Mouse (Mus musculus) cerebellum, postnatal 25 days (tissue): ENCODE data around the gene Ehd3.

Experiments
- DNase-seq, 2 experiments: peaks; one replicate each; pipeline ENCODE4 v3.0.0; 2021; ENCODE audit warnings: mixed read lengths in 2 of 2

Ehd3 gene

GRCm38 (mm10) chr17:73803521-73804184 lies at the start of gene Ehd3:
Gene Ehd3, plus strand, starts transcription at chr17:73804134.
- no peak for DNase-seq

DNA sequence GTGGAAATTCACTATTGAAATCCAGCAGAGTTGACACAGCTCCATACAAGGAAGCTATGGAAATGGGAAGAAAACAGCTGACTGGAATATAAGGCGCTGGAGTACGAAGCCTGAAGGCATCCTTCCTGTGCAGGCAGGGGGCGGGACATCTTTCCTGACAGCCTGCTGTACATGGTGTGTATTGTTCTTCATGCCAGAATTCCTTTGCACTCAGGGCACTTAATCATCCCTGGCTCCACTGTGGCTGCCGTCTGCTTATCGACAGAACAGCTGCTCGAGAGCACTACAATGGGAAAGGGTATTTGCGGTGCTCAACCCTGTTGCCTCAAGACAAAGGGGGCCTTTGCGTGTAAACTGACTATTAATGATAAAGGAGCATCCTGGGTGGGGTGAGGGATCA lies 33.0 kb upstream of the Ehd3 start:
- DNase-seq, result peak in 1 of 2 experiments; percentile 3

DNA sequence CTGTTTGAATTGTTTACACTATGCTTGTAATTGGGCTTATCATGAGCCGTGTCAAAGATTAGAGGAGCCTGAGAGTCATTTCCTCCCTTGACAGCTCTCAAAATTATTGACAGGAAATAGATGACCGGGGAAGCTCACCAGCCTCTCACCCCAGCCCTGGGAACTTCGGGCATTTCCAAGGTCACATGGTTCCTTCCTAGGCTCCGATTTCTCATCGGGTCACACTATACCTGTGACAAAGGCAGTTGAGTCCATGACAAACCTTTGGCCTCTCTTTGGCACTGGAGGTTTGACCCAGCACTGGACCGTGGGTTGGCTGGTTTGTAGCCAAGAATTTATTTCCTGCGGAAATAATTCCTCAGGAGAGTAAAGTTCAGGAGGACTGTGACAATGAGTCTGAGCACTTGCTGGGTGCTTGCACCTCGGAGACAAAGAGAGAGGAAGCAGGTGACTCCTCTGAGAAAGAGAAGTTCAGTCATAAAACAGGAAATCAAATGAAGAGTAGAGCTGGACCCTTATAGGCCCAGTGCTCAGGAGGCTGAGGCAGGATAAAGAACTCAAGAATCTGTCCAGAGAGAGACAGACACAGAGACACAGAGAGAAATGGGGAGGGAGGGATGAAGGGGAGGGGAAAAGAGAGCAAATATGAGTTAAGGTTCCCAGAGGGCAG lies 17.2 kb upstream of the Ehd3 start:
- DNase-seq, result no peak

- DNase-seq, result no peak
Measured at GRCm38 (mm10) chr17:73790284-73791020, 13.5 kb upstream of the Ehd3 start.

DNA sequence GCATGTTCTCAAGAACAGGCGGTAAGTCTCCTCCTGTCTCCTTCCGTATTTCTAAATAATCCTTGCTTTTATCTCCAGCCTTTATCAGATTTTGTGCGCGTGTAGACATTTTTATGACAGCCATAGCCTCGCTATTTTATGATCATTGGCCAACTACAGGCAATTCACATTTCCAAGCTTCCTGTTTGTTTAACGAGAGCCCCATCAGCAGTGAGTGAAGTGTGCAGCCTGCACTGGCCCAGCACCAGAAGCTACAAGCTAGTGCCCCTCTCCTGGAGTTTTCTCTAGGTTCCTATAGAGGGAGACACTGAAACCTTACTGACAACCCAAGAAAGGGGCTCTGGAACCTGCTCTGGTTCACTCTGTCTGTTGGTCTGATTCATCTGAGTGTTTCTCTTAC lies 7.1 kb upstream of the Ehd3 start:
- no peak for DNase-seq

GRCm38 (mm10) chr17:73797706-73798105 lies 6.2 kb upstream of the Ehd3 start:
- no peak for DNase-seq

DNA sequence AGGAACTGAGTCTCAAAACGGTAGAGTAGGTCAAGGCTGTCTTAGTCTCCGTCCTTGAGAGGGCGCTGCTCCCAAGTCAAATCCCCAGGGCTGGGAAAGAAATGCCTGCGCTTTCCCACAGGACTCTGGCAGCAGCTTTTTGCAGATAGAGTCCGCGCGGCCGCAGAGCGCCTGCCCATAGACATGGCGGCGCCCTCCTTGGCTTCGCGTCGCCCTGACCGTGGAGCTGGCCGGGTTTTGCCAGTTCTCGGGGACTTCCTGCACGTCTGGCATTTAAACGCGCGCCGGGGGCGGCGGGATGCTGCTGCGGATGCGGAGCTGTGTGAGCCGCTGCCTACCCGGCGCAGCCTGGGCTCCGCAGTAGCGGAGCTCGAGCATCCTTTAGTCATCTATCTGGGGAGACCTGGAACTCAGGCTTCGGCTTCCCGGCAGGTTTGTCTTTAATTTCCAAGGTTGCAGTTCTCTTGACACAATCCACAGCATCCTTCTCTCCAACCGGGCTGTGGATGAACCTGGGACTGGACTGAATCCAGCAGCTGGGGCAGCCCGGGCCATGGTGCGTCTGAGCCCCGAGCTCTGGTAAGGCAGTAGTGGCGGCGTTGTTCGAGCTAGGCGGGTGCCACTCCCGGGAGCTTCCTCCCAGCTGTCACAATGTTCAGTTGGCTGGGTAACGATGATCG lies 798 bp downstream of the Ehd3 start:
- DNase-seq, result peak; percentile 95 to 96

DNA sequence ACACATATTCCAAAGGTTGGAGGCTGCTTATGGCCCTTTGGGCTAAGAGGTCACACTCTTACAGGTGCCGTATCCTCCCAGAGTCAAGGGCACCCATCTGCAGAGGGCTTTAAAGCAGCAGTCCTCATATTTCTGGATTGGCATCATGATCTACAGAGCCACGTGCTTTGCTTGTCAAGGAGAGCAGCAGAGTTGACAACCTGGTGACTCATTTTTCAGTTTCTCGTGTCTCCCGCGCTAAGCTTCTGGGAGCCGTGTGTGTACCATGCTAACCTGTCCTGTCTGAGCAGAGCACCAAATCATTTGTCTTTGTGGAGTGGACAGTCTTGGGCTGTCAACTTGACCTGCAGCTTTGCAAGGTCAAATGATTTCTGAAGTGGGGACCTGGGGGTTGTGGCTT lies 2.4 kb downstream of the Ehd3 start:
- DNase-seq, result no peak

- no peak for DNase-seq
Measured at GRCm38 (mm10) chr17:73807211-73807610, 3.3 kb downstream of the Ehd3 start.

GRCm38 (mm10) chr17:73808431-73808830 lies 4.5 kb downstream of the Ehd3 start:
- DNase-seq, result peak in 1 of 2 experiments; percentile 40

GRCm38 (mm10) chr17:73810801-73811200 lies 6.9 kb downstream of the Ehd3 start:
- DNase-seq, result peak in 1 of 2 experiments; percentile 58

DNA sequence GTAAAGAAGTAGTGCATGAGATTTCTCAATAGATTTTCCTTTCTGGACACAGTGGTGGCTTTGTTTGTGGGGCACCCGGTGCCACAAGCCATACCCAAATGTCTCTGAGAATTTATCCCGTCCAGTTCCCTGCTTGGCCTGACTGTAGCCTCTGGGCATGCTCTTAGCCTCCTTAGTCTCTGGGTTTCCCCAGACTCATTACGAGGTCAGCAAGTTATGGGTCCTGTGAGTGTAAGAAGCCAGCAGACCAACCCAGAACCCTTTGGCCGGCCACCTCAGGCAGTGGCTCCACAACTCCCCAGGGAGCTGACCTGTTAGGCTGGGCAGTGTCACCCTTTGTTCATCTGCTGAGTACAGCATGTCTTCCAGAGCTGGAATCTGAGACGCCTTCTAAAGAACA lies 7.6 kb downstream of the Ehd3 start:
- no peak for DNase-seq

DNA sequence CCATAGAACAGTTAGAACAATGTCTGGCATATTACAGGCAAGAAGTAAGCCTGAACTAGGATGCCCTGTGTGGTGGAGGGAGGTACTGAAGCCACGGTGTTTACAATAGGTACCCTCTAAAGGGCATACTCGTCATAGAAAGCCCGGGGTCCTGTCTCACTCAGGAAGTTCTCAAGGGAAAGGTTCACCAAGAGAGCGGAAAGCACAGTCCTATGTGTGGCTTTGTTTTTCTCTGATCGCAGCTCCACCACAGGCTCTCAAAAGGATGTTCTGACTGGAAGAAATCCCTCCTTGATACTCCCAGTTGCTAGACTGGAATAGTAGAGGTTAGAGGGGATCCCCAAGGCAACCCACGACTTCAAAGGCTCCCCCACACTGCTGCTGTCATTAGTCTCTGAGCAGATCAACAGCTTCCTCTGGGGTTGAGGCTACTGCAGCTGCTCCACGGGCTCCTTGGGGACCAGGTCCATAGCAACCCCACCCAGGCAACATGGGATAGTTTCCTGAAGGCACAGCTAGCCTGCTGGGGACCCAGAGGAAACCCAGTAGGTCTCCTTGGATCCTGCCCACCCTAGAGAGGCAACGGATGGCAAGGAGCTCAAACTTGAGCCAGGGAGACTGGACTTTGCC lies 9.2 kb downstream of the Ehd3 start:
- no peak for DNase-seq

DNA sequence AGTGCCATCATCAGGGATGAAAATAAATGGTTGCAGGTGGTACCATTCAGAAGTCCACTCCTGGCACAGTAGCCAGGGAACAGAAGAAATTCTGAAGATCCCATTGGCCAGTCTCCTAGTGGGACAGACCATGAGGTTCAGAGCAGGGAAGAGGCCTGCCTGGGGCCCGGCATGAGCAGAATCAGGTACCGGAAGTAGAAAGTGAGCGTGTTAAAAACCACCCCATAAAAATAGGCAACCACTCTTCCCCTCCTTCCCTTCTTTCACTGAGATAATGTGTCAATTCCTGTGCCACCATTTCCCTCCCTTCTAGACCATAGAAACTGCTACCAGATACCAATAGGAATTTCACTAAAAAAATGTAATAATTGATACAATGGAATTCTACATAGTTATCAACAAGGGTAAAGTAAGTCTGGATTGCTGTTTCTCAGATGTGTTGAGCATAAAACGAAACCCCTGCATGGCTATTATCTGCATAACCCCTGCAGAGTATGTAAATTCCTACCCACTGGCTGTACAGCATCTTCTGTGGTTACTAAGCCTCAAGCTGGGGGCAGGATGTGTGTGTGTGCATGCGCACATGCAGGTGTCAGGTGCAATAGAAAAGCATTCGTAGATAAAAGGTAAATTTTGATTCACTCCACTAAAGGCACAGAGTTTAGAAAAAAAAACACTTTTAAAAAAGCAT lies 10.7 kb downstream of the Ehd3 start:
- no peak for DNase-seq

DNA sequence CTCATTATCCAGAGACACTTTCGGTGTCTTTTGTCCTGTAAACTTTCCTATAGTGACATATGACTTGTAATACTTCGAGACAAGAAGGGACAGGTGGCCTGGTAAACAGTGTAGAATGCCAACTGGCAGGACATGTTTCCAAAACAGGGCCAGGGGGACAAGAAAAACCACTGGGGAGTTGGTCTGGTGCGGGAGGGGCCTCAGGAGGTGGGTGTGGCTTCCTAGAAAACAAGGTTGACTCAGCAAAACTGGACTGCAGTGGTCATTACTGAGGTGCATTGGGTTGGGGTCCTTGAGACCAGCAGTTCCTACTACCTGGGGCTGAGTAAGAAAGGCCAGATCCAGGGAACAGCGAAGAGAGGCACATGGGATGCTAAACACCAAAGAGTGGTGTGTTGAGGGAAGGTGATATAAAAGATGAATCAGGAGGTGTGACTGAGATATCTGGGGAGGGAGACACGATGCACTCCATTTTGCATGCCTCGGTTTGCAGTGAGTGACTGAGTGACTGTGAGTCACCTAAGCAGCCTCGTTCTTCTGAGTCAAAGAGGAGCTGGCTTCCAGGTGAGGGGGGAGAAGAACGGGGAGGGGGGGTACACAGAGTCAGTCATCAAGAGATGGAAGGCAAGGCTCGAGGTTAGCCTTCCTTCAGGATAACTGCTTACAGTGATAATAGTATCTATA lies 13.9 kb downstream of the Ehd3 start:
- DNase-seq, result no peak

DNA sequence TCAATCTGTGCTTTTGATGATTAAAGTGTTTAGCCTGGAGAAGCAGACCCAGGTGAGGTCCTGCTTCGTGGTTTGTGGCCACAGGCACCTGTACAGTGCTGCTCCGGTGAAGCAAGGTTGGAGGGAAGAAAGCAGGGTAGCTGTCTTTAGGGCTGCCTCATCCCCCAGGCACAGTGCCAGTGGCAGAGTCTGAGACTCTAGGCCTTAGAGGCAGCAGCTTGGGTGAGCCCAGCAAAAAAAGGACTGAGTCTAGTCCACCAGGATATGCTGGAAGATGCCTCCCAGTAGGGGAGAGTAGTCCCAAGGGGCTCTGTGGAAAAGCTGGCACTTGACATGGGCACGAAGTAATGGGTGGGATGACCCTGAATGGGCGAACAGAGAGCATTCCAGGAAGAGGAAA lies 15.0 kb downstream of the Ehd3 start:
- peak; percentile 45 to 63 for DNase-seq

DNA sequence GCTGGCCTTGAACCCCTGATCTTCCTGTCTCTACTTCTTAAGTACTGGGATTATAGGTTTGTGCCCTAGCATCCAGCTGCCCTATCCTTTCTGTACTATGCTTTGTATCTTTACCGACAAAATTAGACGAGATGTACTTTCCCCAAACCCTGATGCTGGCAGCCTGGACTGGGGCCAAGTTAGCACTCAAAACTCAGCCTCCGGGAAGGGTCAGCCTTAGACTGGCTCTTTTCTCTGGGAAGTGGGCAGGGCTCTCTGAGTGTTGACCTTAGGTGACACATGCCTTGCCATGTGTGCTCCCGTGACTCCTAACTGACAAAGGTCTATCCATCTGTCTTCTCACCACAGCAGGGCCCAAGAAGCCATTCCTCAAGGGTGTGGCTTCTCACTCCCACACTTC lies 16.8 kb downstream of the Ehd3 start:
- no peak for DNase-seq

DNA sequence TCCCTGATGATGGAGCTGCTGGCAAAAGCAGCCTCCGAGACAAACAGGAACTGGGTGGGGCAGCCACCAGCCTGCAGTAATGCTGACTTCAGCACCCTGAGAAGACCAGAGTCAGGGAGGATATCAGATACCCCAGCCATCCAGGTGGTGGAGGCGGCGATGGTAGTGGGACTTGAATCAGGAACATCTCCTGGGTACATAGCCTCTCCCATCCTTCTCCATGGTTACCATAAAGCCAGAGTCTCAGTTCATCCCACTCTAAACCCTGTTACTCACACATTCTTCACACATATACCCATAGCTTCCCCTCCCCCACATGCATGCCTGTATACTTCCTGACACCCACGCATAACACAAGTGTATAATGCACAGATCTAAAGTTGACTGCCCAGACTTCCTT lies 18.3 kb downstream of the Ehd3 start:
- no peak for DNase-seq

GRCm38 (mm10) chr17:73823121-73824021 lies 19.4 kb downstream of the Ehd3 start:
- DNase-seq, result peak; percentile 56 to 61

DNA sequence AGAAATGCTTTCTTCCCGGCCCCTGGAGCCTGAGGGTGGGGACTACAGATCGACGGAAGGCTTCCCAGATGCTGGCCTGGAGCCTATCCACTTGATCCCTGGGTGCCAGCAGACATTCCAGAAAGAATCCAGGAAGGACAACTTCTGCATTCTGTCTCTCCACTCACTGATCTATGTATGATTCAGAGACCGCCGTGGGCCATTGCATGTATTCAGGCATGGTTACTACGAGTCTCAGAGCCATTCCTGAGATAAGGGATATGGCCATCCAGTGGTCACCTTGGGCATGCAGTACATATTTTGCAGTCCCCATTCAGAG lies 20.0 kb downstream of the Ehd3 start:
- DNase-seq, result no peak

GRCm38 (mm10) chr17:73826106-73826505 lies 22.2 kb downstream of the Ehd3 start:
- no peak for DNase-seq
